Mouse (Mus musculus): ENCODE results near the gene Tmem120b.
A peak's percentile ranks its signal among the peaks of the same experiment; 100 is the strongest.

Tmem120b gene

DNA sequence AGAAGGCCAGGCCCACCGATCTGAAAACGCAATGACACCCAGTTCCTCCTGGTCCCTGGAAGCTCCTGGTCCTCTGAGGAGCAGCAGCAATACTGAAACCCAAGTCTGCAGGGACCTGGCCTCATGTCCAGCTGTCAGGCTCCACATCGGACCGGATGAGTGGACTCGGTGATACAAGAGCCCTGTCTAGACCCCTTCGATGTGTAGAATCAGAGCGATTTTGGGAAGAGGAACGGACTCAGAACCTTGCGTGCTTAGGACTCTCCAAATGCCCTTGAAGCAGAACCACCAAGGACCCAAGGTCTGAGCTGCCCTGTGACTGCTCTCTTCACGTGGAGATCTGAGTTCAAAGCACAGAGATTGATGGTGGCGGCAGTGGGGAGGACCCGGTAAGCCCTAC lies at the start of gene Tmem120b:
Tmem120b (plus strand) TSS at position 301 of the 400 bp plus-strand sequence.
- DNase-seq (ENCODE audit: low read depth, low spot score), result no peak

DNA sequence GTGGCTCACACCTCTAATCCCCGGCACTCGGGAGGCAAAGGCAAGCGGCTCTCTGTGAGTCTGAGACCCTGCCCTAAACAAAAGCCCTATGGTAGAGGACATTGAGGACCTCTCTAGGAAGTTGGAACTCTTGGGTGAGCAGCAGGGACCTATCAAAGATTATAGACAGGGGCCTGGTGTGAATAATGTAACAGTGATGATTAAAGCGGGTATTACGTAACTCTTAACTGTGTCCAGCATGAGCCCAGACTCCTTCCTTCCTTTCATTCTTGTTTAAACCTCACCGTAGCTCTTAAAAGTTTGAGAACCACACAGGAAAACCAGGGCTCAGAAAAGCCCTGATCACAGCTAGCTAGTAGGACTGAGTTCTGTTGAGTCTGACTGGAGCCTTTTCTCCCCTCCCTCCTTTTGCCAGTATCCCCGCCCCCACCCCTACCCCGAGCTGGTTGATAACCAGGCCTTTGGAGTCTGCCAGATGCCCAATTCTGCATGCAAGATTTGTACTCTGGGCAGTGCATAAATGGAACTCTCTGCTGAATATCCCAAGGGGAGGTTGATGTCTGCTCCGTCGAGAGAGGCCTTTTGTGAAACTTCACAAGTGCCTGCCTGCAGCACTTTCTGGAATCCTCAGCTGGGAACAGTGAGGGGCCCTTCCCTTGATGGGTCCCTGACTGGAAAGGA lies 48.7 kb upstream of the Tmem120b start:
- no peak for DNase-seq (ENCODE audit: low read depth, low spot score)

DNA sequence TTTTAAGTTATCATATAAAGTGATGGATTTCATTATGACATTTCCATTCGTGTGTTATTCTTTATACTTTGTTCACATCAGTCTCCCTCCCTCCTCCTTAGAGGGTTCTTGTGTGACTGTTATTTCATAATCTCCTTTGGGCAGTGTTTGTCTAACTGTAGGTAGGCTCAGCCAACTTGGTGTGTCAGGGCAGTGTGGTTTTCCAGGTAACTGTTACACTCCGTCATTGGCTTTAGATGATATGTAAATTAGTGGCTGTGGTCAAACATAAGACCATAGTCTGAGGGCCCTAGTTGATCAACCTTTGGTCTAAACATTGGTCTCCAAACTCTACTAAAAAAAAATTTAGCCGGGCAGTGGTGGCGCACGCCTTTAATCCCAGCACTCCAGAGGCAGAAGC lies 47.8 kb upstream of the Tmem120b start:
- no peak for DNase-seq (ENCODE audit: low read depth, low spot score)

DNA sequence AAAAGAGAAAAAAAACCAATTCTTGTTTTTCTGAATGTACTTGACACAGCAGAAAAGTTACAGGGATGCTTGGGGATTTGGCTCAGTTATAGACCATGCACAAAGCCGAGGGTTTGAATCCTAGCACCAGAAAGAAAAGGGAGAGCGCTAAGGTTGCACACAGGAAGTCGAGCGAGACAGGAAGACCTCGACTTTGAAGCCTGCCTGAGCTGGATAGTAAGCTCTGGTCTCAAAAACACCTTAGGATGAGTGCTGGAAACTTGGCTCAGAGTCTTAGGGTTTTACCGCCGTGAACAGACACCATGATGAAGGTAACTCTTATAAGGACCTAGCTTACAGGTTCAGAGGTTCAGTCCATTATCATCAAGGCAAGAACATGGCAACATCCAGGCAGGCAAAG lies 46.8 kb upstream of the Tmem120b start:
- no peak for DNase-seq (ENCODE audit: low read depth, low spot score)

DNA sequence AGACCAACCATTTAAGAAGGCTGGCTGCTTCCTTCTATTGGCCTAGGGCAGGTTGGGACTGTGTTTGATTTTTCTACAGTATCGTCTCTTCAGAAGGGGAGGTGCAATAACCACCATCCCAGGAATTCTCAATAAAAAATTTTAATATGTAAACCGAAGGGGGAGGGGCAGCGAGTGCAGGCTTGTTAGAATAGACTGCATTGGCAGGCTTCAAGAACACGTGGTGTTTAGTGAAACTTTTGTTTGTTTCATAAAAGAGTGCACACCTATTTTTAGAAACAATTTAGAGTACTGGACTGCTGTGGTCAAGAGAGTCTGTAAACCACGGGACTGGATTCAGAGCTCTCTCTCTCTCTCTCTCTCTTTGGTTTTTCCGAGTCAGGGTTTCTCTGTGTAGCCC lies 45.2 kb upstream of the Tmem120b start:
- DNase-seq (ENCODE audit: low read depth, low spot score), result no peak

DNA sequence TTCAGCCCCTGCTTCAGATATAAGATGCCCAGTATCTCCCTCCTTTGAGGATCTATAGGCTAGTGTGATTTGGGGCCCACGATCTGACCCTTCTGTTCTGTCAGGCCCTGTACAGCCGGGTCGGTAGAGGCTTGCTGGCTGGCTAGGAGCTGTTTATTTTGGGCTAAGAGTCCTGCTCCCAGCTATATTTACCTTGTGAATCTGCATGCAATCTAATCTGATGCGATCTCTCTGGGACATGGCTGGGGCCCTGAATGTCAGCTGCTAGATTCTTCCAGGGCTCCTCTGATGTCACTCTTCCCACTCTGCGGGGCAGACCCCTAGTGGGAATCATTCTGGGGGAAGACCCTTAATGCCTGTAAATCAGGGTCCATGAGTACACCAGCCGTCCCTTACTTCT lies 43.9 kb upstream of the Tmem120b start:
- DNase-seq (ENCODE audit: low read depth, low spot score), result no peak

DNA sequence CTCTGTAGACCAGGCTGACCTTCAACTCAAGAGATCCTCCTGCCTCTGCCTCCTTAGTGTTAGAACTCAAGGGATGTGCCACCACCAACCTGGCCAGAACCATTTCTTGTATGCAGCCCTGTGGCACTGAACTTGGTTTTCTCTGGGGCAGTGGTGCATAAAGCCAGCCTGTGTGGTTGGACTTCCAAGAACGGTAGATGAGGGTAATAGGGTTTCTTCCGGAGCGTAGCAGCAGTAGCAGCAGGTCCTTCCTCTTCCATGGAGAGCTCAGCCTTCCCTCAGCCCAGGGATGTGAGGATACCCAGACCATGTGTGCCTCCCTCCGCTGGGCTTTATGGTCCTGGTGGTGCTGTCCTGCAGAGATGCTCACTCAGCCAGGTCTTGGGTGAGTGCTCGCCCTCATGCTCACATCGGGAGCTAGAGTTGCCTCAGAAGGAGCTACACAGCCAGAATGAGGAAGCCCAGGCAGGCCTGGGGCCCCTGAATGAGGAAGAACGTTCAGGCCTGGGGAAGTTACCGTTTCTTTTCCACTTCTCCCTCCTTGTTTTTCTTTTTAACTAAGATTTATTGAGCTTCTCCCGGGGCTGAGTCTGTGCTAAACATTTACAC lies 43.1 kb upstream of the Tmem120b start:
- DNase-seq (ENCODE audit: low read depth, low spot score), result no peak

DNA sequence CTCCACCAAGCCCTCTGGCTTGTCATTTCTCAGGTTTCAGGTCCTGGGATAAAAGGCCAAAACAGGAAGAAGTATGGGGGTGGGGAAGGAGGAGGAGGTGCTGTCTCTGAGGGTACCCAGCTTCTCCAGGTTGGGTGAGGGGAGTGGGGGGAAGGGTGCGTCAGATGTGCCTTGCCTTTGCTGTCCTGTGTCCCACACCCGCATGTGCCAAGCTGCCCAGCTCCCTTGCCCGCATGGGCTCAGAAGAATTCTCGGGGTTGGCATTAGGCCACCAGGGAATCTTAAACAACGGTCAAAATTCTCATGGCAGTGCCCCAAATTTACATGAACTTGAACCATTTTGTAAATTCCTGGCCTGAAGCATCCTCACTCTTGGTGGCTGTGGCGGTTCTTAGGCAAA lies 41.8 kb upstream of the Tmem120b start:
- no peak for DNase-seq (ENCODE audit: low read depth, low spot score)

DNA sequence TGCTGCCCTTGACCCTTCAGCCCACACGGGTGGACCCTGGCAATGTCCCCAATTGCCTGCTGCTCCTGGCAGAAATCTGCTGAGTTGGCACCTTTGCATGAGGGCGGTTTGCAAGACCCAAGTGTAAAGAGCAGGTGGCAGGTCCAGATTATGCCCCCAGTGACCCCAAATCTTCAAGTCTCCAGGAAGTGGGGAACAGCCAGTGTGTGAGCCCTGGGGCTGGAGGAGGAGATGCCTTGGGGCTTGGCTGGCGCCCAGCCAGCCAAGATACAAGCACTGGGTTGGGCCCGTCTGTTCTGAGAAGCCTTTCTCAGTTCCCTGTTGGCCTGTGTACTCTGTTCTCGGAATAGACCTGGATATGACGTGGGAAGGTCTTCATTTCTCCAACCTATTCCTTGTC lies 40.8 kb upstream of the Tmem120b start:
- DNase-seq (ENCODE audit: low read depth, low spot score), result no peak

DNA sequence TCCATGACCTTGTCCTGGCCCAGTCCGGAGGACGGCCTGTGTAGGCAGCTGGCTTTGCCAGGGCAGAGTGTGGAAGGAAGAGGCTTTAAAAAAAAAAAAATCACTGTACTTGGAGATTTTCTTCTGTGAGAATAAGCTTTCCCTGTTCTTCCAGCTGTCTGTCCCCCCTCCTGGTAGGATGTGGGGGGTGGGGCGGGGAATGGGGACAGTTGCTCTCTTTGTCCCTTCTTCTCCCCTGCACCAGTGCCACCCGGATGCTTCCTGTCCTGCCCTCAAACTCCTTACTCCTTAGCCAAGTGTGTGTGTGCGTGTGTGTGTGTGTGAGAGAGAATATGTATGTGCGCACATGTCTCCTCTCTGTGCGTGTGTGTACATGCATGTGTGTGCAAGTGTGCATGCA lies 38.5 kb upstream of the Tmem120b start:
- no peak for DNase-seq (ENCODE audit: low read depth, low spot score)

DNA sequence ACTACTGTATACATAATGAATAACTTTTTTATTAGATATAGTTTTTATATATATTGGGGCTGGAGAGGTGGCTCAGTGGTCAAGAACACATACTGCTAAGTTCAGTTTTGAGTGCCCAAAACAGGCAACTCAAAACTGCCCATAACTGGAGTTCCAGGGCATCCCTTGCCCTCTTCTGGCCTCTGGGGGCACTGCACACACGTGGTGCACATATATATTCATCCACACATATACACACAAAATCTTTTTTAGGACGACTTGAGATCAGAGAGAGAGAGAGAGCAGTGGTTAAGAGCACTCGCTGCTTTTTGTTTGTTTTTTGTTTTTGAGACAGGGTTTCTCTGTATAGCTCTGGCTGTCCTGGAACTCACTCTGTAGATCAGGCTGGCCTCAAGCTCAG lies 36.9 kb upstream of the Tmem120b start:
- DNase-seq (ENCODE audit: low read depth, low spot score), result no peak

DNA sequence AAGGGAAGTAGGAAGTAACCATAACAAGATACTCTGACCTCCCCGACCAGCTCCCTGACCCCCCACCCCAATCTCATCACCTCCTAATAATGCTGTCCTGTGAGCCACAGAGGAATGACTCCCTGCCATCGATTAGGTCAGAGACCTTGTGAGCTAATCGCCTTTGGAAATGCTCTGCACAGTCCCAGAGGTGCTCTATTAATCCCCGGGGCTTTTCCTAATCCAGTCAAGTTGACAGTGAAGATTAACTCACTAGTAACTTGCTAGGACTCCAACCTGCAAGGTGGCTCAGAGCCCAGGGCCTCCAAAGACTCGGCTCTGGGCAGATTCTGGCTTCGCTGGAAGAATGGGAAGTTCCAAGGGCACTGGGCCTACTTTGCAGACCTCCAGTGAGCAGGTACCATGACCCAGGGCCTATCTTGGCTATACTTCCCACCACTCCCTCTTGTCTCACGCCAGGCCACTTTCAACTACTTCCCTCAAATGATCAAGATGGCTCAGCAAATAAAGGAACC lies 34.5 kb upstream of the Tmem120b start:
- no peak for DNase-seq (ENCODE audit: low read depth, low spot score)

DNA sequence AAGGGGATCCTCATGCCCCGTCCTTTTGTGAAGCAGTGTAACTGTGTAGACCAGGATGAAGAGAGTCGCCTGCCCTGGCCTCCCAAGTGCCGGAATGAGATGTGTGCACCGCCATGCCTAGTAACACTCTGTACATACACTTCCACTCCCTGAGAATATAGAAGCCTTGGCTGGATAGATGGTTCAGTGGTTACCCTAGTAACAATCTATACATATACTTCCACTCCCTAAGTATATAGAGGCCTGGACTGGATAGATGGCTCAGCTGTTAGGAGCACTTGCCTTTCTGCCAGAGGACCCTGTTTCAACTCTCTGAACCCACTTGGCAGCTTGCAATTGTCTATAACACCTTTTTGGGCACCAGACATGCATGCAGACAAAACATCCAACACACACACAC lies 33.1 kb upstream of the Tmem120b start:
- no peak for DNase-seq (ENCODE audit: low read depth, low spot score)

DNA sequence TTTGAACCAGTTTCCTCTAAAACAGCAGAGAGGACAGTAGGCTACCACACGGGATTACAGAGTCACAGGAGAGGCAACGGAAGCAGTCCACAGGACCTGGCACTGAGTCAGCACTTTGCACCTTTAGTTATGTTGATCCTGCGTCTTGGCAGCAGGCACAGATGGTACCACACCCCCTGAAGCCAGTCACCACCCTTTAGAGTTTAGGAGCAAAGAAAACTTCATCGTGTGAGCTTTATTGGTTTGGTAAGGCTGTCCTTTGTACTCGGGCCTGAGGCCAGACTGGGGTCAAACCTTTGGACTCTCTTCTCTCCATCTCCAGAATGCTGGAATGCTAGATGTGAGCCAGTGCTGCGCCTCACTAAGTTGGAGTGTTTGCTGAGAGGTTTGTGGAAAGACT lies 32.7 kb upstream of the Tmem120b start:
- DNase-seq (ENCODE audit: low read depth, low spot score), result no peak

DNA sequence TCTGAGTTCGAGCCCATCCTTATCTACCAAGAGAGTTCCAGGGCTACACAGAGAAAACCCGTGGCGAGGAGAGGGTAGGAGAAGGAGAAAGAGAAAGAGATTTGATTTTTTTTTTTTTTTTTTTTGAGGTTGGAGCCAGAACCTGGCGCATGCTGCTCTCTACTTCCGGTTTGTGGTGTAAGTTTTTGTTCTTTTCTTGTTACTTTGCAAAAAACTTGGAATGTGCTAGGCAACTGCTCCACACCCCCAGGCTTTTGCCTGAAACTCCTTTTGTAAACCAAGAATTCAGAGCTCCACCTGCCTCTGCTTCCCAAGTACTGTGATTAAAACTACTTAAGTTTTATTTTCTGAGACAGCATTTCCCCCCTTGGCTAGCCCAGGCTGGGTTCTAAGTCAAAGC lies 30.1 kb upstream of the Tmem120b start:
- no peak for DNase-seq (ENCODE audit: low read depth, low spot score)

DNA sequence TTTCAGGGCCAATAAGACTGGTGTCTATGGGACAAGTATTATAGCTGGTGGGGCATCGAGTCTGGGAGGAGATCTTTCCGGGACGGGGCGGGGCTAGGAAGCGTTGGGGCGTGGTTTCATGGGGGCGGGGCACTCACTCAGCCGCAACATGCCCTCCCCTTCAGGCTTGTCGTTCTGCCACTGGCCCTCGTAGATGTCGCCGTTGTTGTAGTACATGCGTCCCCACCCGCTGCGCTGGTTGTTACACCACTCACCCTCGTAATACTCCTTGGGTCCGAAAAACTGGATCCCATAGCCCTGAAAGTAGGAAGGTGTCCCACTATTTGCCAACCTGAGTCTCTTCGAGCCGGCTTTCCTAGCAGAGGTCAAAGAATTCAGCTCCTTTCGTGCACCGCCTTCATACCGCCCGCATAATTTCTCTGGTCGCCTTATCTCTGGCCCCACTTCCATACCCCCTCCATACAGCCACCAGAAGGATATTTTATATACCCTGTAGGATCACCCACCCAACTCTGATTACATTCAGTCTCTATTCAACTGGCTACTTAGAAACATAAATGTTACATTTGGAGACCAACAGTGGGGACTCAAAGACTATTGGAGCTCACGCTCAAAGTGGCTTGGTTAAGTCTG lies 29.0 kb upstream of the Tmem120b start:
- DNase-seq (ENCODE audit: low read depth, low spot score), result no peak

DNA sequence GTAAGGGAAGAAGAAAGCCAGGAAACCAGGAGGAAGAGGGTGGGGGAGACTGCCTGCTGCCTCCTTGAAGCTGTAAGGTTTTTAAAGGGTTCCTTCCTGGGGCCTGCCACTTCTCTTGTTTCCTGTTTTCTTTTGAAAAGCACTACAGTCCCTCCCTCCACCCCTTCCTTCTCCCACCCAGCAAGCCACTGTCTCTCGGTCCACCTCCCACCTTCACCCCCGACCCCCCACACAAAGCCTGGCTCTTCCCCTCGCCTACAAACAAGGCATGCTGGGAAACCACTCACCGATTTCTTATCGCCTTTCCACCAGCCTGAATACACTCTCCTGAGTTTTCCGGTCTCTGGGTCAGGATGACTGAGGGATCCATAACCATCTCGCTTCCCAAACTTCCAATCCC lies 27.4 kb upstream of the Tmem120b start:
- DNase-seq (ENCODE audit: low read depth, low spot score), result no peak

DNA sequence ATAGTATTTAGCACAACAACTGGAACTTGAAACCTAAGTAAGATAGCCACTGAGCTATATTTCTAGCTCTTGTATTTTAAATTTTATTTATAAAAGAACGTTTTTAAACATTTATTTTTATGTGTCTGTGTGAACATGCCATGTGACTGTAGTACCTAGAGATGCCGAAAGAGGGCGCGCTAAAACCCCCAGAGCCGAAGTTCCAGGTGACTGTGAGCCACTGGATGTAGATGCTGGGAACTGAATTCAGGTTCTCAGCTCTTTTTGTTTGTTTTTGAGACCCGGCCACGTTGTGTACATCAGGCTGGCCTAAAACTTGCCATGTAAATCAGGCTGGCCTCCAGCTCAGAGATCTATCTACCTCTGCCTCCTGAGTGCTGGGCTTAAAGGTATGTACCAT lies 24.4 kb upstream of the Tmem120b start:
- no peak for DNase-seq (ENCODE audit: low read depth, low spot score)

DNA sequence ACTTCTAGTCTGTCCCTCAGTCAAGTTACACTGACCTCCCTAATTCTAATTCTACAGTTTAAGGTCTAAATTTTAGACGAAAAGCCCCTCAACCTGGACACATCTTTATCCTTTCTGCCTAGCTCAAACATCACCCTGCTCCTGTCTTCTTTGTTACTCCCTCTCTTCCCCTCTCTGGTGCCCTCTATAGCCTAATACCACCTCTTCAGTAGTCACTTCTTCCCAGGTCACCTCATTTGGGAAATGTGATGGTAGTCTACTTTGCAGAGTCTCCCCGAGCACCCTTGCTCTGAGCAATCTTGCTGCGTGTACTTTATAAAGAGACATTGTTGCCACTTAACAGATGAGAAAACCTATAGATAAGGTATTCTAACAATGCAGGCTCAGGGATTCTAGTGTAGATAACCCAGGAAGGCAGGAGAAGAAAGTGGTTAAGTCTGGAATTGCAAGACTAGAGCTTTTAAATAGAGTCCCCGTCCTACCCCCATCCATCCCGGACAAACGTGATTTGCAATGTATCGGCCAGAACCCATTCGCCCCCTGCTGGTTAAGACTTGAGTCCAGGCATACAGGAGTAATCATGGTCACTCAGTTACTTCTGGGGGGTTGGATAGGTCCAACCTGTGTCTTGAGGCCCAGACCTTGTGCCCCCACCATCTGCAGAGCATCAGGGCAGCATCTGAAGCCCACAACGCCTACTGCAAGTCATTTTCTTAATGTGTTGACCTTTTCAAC lies 22.5 kb upstream of the Tmem120b start:
- peak; percentile 33 for DNase-seq (ENCODE audit: low read depth, low spot score)

DNA sequence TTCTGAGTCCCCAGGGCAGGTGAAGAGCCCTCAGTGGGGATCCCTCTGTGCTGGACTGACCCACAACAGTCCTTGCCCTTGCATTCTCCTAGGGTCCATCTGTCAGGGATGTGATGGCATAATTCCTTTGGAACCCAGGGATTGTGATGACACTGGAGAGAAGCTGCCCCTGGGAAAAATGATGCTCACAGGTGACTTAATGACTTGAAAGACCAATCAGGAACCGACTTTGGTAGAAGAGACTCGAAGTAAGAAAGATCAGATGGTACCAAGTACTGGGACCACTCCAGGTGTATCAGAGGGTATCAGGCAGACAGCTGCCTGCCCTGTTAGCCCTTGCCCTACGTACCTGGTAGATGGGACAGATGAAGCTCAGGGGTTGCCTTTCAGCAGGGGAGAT lies 21.3 kb upstream of the Tmem120b start, which contains the start of gene Morn3:
Morn3 (minus strand) TSS at position 101 of the 400 bp plus-strand sequence.
- DNase-seq (ENCODE audit: low read depth, low spot score), result no peak

DNA sequence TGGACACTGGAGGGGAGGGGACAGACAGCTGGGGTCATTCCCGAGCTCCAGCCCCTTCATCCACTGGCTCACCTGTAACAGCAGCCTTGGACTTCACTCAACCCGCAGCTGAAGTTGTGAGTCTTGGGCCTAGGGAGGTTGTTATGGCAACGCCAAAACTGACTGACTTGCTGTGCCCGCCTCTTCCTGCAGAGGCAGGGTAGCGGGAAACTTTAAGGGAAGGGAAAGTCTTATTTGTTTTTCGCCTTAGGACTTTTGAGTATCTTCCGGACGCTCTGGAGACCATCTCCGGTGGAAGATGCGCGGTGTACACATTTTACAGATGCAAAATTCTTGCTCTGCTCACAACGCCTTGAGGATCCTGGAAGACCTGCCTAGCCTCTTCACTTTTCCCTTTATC lies 18.9 kb upstream of the Tmem120b start:
- DNase-seq (ENCODE audit: low read depth, low spot score), result no peak

DNA sequence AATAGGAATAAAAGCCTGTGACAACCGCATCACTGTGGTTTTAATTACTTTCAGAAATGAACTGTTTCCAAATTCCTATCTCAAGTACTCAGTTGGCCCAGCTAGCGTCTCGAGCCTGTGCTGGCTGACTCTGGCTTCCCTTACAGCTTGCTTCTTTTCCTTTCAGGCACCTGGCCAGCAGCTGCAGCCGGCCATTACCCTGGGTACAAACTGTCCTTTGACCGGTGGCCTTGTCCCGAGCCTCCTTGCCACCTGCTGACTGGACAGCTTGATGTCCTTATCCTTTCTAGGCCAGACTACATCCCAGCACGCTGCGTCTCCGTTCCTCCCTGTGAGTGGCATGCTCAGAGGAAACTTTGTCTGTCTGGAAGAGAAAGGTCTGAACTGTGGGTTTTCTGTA lies 17.3 kb upstream of the Tmem120b start:
- no peak for DNase-seq (ENCODE audit: low read depth, low spot score)
